Mouse (Mus musculus): ENCODE data around the gene 1110059E24Rik. TPM values are rescaled to one million over a fixed set of nuclear protein-coding genes. Genes with fewer than 3 reads are reported as not detected.

Gene 1110059E24Rik
- 0.79 and 1.7 TPM in 2 replicates for polyA plus RNA-seq (2012; rRNA removed)

DNA sequence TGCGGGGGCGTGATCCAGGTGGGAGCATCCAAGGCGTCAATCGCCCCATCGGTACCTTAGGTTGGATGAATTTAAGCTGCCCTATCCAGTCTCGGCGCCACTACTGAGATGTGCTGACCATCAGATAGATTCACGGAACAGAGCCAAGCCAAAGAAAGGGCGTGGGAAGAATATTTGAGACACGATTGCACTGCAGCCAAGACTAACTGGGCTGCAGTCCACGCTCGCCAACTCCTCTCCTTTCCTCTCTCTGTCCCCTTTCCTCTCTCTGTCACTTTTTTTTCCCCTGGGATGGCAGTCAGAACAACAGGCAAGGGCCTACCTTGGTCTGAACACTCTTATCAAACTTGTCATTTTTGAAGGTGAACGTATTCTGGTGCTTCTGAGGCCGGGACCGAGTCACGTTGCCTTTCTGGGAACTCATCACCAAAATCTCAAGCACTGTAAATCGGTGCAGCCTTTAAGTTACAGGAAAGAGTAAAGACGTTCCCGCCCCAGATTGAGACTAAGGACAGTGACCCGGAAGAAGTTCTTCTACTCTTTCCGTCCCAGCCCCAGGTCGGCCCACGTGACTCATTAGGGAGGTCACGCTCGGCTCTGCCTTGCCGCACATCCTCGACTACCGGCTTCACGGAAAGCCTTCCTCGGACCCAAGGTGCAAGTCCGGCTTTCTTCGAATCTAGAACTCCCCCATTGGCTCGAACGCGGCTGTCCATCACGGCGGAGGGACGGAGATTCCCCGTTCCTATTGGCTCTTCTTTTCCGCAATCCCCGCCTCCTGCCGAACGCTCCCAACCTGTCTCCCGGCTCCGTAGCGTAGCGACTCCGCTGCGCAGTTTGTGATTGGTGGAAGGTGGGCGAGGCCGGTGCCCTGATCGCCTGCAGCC lies at the start of gene 1110059E24Rik:
Gene 1110059E24Rik (minus strand): TSS at position 692 of the 887 bp plus-strand sequence.

DNA sequence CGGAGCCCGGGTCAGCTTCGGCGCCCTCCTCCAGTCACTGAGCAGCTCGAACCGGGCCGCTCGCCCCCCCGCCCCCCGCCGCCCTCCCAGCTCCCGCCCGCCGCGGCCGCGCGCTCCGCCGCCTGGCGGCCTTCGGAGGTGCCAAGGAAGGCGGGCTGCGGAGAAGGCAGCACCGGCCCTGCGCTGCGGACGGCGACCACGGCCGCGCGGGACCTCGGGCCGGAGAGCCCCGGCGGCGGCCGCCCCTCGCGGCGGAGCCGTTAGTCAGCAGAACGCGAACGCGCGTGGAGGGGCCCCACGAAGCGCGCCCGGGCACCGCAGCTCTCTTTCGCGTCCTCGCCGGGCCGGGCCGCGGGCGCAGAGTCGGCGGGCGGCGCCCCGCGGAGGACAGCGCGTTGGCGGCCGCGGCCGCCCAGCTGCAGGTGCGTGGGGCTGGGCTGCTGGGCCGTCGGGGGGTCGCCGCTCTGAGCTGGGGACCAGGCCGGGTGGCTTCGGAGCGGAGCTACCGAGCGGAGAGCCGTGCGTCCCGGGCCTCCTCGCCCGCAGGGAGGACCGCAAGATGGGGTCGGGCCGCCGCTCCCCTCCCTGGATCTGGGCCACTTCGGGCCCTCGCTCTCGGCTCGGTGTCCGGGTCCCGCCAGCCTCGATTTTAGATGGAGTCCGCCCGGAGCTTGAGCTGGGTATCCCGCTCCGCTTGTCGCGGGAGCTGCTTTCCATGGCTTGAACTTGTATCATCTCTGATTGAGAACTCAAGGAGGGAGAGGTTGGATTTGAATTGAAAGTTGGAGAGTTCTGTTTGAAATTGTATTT lies 601 bp upstream of the 1110059E24Rik start, which contains the start of gene Abhd17b:
Gene Abhd17b (plus strand): TSS at position 14 of the 810 bp plus-strand sequence.

Other genes with a start within 250 kb of the 1110059E24Rik start
- gene Gda, start 179.5 kb downstream of the 1110059E24Rik start, polyA plus RNA-seq (2012; rRNA removed): 1.6 and 5.2 TPM in 2 replicates
- 14.8 and 21.4 TPM in 2 replicates for gene Abhd17b, start 209 bp upstream of the 1110059E24Rik start, polyA plus RNA-seq (2012; rRNA removed)
- gene Cemip2, start 125.4 kb upstream of the 1110059E24Rik start, polyA plus RNA-seq (2012; rRNA removed): 4.5 and 5.2 TPM in 2 replicates

All from ovary, adult 2 months (tissue).